Mouse (Mus musculus): ENCODE data around the gene Sulf2. TPM values are rescaled to one million over a fixed set of nuclear protein-coding genes. Genes with fewer than 3 reads are reported as not detected.

The Sulf2 gene
- total and polyA plus RNA-seq, 3 experiments, result not detected

DNA sequence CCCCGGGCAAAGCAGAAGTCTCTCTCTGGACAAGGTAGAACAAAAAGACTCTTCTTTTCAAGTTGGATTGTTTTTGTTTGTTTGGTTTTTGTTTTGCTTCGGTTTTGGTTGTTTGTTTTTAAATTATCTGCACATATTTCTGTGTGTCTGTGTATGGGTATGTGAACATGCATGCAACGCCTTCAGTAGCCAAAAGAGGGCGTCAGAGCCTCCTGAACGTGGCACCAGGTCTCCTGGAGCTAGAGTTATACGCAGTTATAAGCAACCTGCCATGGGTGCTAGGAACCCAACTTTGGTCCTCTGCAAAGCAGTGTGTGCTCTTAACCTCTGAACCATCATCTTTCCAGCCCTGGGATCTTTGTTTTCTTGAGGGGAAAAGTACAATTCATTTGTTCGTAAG lies 3.8 kb upstream of the Sulf2 start:
- Histone ChIP-seq H3K36me3 (ENCODE audit: control insufficient read depth in 1 of 2, insufficient read depth in 2 of 2, low read length in 2 of 2) (no peaks in the 10 kb centered on the region), H3K27ac (ENCODE audit: control insufficient read depth, low read depth, low read length) (no peak overlapping the region), H3K27me3 (ENCODE audit: control insufficient read depth in 1 of 2, insufficient read depth in 2 of 2, low read length in 2 of 2) (no peaks in the 10 kb centered on the region), H3K4me1 (ENCODE audit: control insufficient read depth in 1 of 2, insufficient read depth in 2 of 2, low read length in 2 of 2) (no peaks in the 10 kb centered on the region), H3K4me3 (ENCODE audit: control insufficient read depth in 1 of 2, insufficient read depth in 1 of 2, low read depth in 2 of 2, low read length in 2 of 2) (no peak overlapping the region), H3K9me3 (replicated peaks; ENCODE audit: insufficient read depth, low read length) (no peaks in the 10 kb centered on the region), H3K79me2 (ENCODE audit: control insufficient read depth, insufficient read depth, low read length, poor library complexity) (no peaks in the 10 kb centered on the region), H3K9ac (ENCODE audit: control insufficient read depth, low read depth, low read length, poor library complexity, severe bottlenecking) (no peak overlapping the region)
- TF ChIP-seq POLR2AphosphoS5 (IDR thresholded peaks at IDR 0.05; ENCODE audit: borderline replicate concordance, low read depth, low read length) (no peak), NRF1 (IDR thresholded peaks at IDR 0.05; ENCODE audit: insufficient read depth, low read depth, low read length, poor library complexity, severe bottlenecking) (no peak), CHD1 (IDR thresholded peaks at IDR 0.05; ENCODE audit: low read depth, low read length) (no peak), HCFC1 (IDR thresholded peaks at IDR 0.05; ENCODE audit: low read depth, low read length) (no peak), RAD21 (IDR thresholded peaks at IDR 0.05; ENCODE audit: low read depth, low read length) (no peak), MAZ (IDR thresholded peaks at IDR 0.05; ENCODE audit: low read depth, low read length) (no peak)
- DNase-seq (ENCODE audit: low read depth, low spot score), result no peak

GRCm38 (mm10) chr2:166157767-166158561 lies 2.5 kb upstream of the Sulf2 start:
- Histone ChIP-seq H3K4me1 (ENCODE audit: control insufficient read depth in 1 of 2, insufficient read depth in 2 of 2, low read length in 2 of 2) (no peaks in the 10 kb centered on the region), H3K4me3 (ENCODE audit: control insufficient read depth in 1 of 2, insufficient read depth in 1 of 2, low read depth in 2 of 2, low read length in 2 of 2) (no peak overlapping the region), H3K9ac (ENCODE audit: control insufficient read depth, low read depth, low read length, poor library complexity, severe bottlenecking) (no peak overlapping the region), H3K9me3 (replicated peaks; ENCODE audit: insufficient read depth, low read length) (no peaks in the 10 kb centered on the region), H3K79me2 (ENCODE audit: control insufficient read depth, insufficient read depth, low read length, poor library complexity) (no peaks in the 10 kb centered on the region), H3K36me3 (ENCODE audit: control insufficient read depth in 1 of 2, insufficient read depth in 2 of 2, low read length in 2 of 2) (no peaks in the 10 kb centered on the region), H3K27ac (ENCODE audit: control insufficient read depth, low read depth, low read length) (no peak overlapping the region), H3K27me3 (ENCODE audit: control insufficient read depth in 1 of 2, insufficient read depth in 2 of 2, low read length in 2 of 2) (no peaks in the 10 kb centered on the region; a peak in 1 of 4 replicates)
- DNase-seq (ENCODE audit: low read depth, low spot score), result no peak
- no peak for TF ChIP-seq ETS1 (IDR thresholded peaks at IDR 0.05; ENCODE audit: low read depth, low read length)
- TF ChIP-seq MAZ (IDR thresholded peaks at IDR 0.05; ENCODE audit: low read depth, low read length), result no peak
- TF ChIP-seq USF1 (IDR thresholded peaks at IDR 0.05; ENCODE audit: low read depth, low read length), result no peak
- TF ChIP-seq ZNF384 (IDR thresholded peaks at IDR 0.05; ENCODE audit: low read depth, low read length), result no peak
- no peak for TF ChIP-seq TBP (IDR thresholded peaks at IDR 0.05; ENCODE audit: low read depth, low read length)
- TF ChIP-seq GATA1 (IDR thresholded peaks at IDR 0.05; ENCODE audit: low read depth, low read length), result no peak
- TF ChIP-seq HCFC1 (IDR thresholded peaks at IDR 0.05; ENCODE audit: low read depth, low read length), result no peak
- no peak for TF ChIP-seq MEF2A (IDR thresholded peaks at IDR 0.05; ENCODE audit: extremely low read depth, insufficient replicate concordance, low read depth, low read length, poor library complexity, severe bottlenecking)
- no peak for TF ChIP-seq CTCF (IDR thresholded peaks at IDR 0.05 in 2 of 3, conservative IDR thresholded peaks at IDR 0.05 in 1 of 3; ENCODE audit: control insufficient read depth in 1 of 3, insufficient read depth in 1 of 3, low read depth in 2 of 3, low read length in 3 of 3, poor library complexity in 1 of 3, severe bottlenecking in 1 of 3)
